Mouse (Mus musculus) heart, postnatal 36 days (tissue): ENCODE results near the gene Itpkb. TPM values are rescaled to one million over a fixed set of nuclear protein-coding genes. Genes with fewer than 3 reads are reported as not detected.
A peak's percentile ranks its signal among the peaks of the same experiment; 100 is the strongest.

Experiments
- DNase-seq, 2 experiments: peaks; one replicate each; pipeline ENCODE4 v3.0.0; 2021 to 2022
- intact Hi-C: fragments of 180-260 bp; cut with DNase I; formaldehyde crosslinking; loops from one replicate; pipeline ENCODE4 v1.15.1; 2025
- total RNA-seq, 2 experiments: library from RNA; stranded (reverse); gene quantifications; 2 replicates each; pipeline ENCODE4 v1.2.3; 2021

The Itpkb gene
- total RNA-seq, 2 experiments from 2014 or later: 55.1 to 60.7 TPM

DNA sequence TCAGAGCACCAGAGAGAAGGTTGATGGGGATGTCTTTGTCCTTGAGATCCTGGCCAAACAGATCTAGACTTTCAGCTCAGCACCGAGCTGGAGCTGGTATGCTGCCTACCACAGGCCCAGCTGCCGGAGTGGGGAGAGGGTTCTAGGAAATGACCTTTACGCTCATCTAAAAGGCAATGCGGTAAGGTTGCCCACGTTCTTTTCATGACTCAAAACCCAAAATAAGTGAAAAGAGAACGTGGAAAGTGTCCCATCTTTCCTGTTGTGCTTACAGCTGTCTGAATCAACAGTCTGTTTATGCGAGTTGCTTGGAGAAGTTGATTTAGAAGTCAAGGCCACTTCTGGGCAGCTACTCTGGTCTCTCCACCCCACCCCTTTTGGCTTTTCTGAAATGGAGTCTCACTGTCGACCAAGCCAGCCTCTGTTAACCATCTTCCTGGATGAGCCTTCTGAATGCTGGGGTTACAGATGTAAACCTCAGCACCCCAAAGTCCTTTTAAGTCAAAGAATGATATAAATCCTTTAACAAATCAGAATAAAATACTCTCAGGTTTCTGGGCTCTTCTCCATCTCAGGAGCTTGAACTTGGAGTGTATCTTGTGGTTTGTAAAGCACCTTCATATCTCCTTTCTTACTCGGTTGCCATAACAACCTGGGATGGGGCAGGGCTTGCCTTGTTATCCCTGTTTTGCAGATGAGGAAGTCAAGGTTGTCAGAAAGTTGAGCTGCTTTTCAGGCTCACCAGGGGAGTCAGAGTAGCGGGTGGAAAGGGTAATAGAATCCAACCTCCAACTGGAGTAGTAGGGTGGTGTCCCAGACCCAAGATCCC, 60.7 kb downstream of the Itpkb start:
- intact Hi-C loops: no loop called here
- DNase-seq: no peak

DNA sequence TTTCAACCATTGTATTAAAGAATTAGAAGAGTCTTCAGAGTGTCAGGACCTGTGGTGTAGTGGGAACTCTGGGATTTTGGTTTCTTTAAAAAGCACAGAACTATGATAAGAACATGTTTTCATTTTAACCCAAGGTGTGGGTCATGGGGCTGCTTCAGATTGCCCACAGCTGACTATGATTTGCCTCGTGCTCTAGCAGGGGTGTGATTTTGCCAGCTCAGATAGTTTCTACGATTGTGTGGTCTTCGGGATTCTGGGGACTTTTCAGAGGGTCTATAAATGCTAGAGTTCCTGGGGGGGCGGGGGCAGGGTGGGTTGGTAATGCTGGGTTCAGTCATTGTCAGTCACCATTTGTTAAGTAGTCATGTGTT, 61.3 kb downstream of the Itpkb start:
- intact Hi-C loops: no loop called here
- no peak for DNase-seq

DNA sequence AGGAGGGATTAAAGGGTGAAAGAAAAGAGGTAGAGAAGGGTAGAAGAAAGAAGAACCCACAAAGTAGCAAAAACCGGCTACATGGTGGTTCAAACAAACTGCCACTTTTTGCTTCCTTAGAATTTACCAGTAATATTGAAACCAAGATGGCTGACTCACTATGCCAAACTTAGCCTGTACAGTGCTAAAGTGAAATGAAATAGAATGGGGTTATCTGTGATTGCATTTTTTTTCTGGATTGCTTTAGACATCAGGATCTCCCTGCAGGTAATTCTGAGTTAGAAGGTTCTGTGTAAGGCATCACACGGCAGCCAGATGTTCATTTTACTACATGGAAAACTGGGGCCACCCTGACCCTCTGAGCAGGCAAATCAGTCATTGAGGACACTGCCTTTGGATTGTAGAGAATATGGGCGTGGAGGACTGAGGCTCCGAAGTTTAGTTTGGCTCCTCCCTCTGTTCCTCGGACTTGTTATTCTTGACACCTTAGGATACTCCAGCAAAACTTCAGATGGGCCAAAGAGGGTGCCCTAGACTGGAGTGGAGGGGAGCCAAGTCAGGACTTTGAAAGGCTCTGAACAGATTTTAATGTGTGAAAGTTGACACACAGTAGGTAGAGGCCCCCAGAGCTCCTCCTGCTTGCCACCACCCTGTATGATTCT, 62.0 kb downstream of the Itpkb start:
- no peak for DNase-seq
- intact Hi-C loops: no loop called here

DNA sequence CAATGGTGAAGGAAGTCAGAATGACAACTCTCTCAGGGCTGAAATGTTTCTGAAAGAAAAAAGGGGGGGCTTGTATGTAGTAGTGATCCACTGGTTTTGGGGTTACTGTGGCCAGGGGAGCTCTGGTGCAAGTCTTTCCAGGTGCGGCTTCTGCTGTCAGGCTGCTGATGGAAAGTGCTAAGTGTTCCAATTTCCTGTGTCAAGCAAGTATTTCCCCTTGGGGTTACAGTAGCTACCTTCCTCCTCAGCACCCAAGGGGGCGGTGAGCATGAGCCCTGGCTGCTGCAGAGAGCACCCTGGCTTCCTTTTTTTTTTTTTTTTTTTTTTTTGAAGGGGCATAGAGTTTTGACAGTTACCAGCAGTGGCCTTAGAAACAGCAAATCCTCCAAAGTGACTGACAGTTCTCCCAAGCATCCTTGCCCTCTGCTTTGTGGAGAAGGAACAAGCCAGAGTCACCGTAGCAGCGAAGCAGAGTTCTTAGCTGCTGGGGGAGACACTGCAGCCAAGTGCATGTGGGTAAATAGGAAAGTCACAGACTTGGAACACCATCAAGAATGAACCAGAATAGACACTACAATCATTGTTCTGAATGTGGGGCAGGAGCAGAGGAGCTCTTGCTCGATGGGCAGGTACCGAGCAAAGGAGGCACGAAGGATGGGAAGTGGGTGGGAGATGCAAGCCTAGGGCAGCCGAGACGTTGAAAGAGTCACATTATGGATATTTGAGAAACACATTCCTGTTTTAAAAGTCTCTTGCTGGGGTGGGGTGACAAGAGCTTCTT, 62.9 kb downstream of the Itpkb start:
- no peak for DNase-seq
- intact Hi-C loops: no loop called here

DNA sequence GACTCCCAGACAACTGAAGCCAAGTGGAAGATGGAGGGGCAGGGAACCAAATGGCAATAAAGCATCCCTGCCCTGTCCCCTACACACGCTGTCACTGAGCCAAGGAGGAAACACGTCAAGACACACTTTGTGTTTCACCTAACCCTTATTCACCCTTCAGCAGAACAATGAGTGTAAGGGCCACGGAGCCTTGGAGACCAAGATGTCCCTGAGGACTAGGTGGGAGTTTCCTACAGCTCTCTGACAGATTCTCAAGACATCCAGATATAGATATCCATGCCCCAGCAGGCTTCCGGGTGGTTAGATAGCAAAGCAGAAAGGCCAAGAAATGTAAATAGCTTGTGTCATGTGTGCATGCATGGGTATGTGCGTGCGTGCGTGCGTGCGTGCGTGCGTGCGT, 63.6 kb downstream of the Itpkb start:
- peak in 1 of 2 experiments; percentile 64 for DNase-seq
- intact Hi-C loops: no loop called here

- no peak for DNase-seq
- intact Hi-C loops: no loop called here
Observed at GRCm38 (mm10) chr1:180397734-180398133, 67.4 kb downstream of the Itpkb start.

GRCm38 (mm10) chr1:180398446-180398845, 68.2 kb downstream of the Itpkb start:
- intact Hi-C loops: no loop called here
- no peak for DNase-seq

DNA sequence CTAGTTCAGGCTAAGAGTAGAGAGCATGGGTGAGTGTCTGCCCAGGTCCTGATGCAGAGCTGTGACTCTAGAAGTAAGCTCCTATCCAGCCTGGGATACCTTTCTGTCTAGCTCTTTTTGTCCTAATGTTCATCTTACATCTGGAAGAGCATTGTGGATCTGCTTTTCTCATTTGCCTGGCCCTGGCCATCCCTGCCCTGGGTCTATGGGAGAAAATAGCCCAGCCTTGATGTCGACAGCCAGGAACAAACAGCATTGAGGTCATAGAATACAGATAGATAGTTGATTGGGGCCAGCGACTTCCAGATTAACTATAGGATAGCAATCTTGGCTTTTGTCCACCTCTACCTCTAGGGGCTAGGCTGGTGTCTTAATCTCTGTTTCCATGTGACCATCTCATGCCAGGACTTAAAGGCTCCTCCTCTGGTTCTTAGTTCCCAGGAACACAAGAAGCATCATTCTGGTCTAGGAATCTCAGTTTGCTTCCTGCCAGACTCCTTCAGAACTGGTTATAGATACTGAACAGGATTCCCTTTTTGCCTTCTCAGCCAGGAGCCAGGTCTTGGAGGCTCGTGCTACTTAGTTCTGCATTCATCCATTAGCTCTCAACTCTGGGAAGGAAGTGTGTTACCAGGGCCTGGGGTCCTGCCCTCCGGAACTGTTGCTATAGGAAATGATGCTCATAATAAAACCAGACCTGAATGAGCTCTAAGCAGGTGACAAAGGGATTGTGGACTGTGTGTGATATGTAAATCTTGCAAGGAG, 70.6 kb downstream of the Itpkb start:
- no peak for DNase-seq
- intact Hi-C loops: no loop called here

DNA sequence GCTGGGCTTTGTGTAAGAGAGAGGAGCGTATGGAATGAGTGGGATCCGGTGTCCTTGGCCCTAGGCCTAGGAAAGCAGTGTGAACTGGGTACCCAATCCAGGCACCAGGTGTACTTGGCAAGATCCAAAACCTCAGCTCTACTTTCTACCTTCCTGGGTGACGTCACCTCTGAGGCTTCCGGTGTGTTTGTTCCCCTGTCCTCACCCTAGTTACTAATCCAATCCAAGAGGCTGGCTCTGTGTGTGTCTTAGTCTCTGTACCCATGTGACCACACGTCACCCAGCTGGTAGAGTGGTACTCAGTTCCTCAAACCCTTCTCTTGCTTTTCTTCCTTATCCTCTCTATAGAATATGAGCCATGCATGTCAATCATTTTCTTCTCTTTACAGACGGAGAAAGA, 71.4 kb downstream of the Itpkb start:
- intact Hi-C loops: no loop called here
- DNase-seq: no peak

DNA sequence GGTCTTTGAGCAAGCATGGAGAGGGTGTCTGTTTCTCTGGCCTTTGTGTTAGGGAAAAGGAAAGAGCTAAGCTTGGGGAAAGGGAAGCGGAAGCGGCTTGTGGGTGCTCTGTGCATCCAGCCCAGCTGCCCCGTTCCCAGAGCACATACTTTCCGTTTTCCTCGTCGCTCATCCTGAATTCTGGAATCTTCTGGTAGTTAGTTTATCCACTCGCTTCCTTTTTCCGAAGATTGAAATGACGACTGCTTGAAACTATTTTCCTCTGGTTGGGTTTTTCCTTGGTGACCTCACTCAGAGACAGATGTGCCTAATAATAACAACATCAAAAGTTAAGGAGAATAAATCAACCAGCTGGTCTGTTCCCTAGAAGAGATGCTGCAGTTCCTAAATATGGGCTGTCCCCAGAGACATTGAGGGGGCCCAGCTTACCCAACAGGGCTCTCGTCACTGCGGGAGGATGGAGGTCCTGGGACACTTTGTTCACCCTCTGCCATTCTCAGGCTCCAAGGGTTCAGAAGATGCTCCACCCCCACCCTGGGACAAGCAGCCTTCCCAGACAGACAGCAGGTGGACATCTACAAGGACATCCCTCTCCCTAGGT, 72.3 kb downstream of the Itpkb start:
- intact Hi-C loops: loop anchor here (1.0 kb wide), 1 partner anchor 7 kb away; no protein-coding TSS in a partner anchor
- peak; percentile 48 to 64 for DNase-seq

DNA sequence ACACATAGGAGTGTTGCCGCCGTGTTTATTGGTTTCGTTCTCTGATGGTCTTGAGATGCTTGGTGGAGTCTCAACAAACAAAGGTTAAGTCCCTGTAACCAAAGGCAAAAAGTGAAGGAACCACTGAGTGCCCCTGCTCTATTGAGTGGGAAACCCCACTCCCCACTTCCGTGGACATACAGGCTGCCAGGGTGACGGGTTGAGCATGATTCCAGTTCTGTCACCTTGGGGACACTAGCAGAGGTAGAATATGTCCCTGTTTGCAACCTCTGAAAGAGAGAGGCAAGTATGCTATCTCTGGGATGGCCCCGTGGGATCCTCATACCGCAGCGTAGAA, 73.0 kb downstream of the Itpkb start:
- intact Hi-C loops: loop anchor here (1.0 kb wide), 1 partner anchor 8 kb away; no protein-coding TSS in a partner anchor
- peak in 1 of 2 experiments; percentile 41 for DNase-seq

DNA sequence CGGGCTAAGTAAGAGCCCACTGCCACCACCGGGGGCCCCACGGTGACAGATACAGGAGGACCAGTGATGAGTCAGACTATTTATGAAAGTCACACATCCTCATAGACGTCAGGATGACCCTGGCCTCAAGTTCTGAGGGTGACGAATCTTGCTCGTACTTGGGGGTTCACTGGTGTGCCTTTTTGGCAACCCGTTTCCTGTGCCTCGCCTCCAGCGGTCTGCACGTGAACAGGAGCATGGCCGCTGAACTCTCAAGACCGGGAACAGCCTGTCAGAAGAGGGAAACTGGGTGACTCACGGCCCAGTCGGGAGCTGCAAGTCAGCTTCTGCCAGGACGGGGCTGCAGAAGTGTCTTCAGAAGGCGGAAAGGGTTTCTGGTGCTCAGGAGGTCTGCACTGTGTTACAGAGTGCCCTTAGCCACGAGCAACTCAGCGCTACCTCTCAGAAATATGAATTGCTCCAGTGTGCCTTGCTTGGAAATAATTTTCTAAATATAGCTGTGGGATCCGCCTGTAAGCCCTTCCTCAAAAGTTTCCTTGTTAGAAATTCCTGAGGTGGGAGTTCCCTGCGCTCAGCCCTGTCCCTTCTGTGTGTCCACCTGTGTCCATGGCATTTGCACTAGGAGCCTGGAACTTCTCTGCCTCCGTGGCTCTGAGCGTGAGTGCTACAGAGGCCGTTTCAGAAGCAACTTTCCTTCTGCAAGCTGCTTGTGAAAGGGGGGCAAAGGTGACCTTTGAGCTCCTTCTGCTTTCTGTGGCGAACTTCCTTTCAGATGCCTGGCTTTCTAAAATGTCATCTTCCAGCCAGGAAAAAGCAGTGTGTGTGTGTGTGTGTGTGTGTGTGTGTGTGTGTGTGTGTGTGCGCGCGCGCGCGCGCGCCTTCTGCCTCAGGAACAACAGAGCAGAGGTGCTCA, 73.7 kb downstream of the Itpkb start:
- DNase-seq: peak; percentile 66 to 75
- intact Hi-C loops: loop anchor here (1.0 kb wide), 1 partner anchor 9 kb away; no protein-coding TSS in a partner anchor

- intact Hi-C loops: loop anchor here (1.0 kb wide), 1 partner anchor 16 kb away; no protein-coding TSS in a partner anchor
Observed at GRCm38 (mm10) chr1:180404706-180405105, 74.4 kb downstream of the Itpkb start.

DNA sequence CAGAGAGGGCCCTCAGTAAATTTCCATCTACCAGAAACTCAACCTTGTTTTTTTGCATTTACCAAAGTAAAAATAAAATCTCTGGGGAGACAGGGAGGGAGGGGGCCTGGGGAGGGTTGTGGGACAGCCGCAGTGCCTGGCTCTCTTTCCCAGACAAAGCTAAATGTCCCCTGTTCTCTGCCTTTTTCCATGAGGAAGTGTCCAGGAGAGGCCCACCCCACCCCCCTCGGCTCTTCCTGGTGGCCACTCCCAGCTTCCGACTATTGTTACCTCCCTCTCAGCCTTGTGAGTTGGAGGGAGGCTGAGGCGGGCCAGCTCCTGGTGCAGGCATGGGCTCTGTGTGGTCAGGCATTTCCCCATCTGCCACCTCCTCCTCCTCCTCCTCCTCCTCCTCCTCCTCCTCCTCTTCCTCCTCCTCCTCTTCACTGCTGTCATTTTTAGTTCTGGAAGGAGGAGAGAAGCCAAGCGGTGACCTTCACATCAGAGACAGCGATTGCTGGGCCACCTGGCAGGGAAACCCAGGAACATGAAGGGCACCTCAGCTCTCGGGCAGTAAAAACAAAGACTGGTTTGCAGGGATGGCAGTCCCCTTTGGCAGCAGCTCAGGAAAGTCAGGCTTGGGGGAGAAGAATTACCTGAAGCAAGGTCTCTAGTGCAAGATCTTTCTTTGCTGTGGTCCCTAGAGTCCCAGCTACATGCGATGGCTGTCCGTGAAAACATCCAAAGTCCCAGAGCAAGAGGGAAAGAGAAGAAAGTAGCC, 75.5 kb downstream of the Itpkb start:
- peak; percentile 58 to 63 for DNase-seq
- intact Hi-C loops: loop anchor here (1.0 kb wide), 1 partner anchor 17 kb away; no protein-coding TSS in a partner anchor

More at GRCm38 (mm10) chr1:180404706-180405105, 74.4 kb downstream of the Itpkb start:
- DNase-seq: no peak

GRCm38 (mm10) chr1:180406336-180407035, 76.2 kb downstream of the Itpkb start:
- intact Hi-C loops: loop anchor here (1.0 kb wide), 2 partner anchors 76 to 138 kb away; partner anchors contain the start of gene Itpkb
- no peak for DNase-seq

GRCm38 (mm10) chr1:180407171-180407671, 76.9 kb downstream of the Itpkb start:
- intact Hi-C loops: loop anchor here (1.0 kb wide), 2 partner anchors 77 to 139 kb away; partner anchors contain the start of gene Itpkb
- DNase-seq: peak; percentile 72 to 75
